Mouse (Mus musculus) hindbrain, embryonic 15.5 days (tissue): ENCODE data around the gene Tet3. TPM values are rescaled to one million over a fixed set of nuclear protein-coding genes. Genes with fewer than 3 reads are reported as not detected.

Experiments
- ATAC-seq: fragments of 200-750 bp; cut with Nextera tagmentation; 2 replicates; pipeline ENCODE4 v1.8.0; 2017; ENCODE audit warnings: low read depth, moderate number of reproducible peaks, moderate TSS enrichment; ENCODE audit not compliant: low FRiP score
- H3K27ac ChIP-seq: fragments of 300-500 bp; sonication (generic); replicated peaks from 2 replicates; pipeline ENCODE4 v1.5.1; 2015; ENCODE audit warnings: mild to moderate bottlenecking, inconsistent platforms
- H3K27me3 ChIP-seq: fragments of 300-500 bp; sonication (generic); 2 replicates; pipeline ENCODE4 v1.6.1; 2015; ENCODE audit warnings: control low read depth, inconsistent platforms
- H3K36me3 ChIP-seq: fragments of 300-500 bp; sonication (generic); 2 replicates; pipeline ENCODE4 v1.6.1; 2015; ENCODE audit warnings: control low read depth, inconsistent platforms
- H3K4me1 ChIP-seq: fragments of 300-500 bp; sonication (generic); replicated peaks from 2 replicates; pipeline ENCODE4 v1.6.1; 2015; ENCODE audit warnings: control low read depth, inconsistent platforms
- H3K4me2 ChIP-seq: fragments of 300-500 bp; sonication (generic); 2 replicates; pipeline ENCODE4 v1.6.1; 2015; ENCODE audit warnings: moderate library complexity, mild to moderate bottlenecking, inconsistent platforms
- H3K4me3 ChIP-seq: fragments of 300-500 bp; sonication (generic); 2 replicates; pipeline ENCODE4 v1.5.1; 2015; ENCODE audit warnings: mild to moderate bottlenecking, inconsistent platforms
- H3K9ac ChIP-seq: fragments of 300-500 bp; sonication (generic); 2 replicates; pipeline ENCODE4 v1.6.1; 2015; ENCODE audit warnings: inconsistent platforms
- H3K9me3 ChIP-seq: fragments of 300-500 bp; sonication (generic); 2 replicates; pipeline ENCODE4 v1.6.1; 2016; ENCODE audit warnings: control low read depth, inconsistent platforms
- WGBS: fragments of 180-500 bp; shearing (Covaris S2); methylation state at CpG from one replicate; pipeline ENCODE4 v1.1.7; 2015; 5-methylcytosine and 5-hydroxymethylcytosine counted together
- polyA plus RNA-seq: library from polyadenylated mRNA; unstranded; fragments of >200 nt; fragmentation: Nextera tagmentation; extraction: Ambion mirVana; gene quantifications from 2 replicates; pipeline ENCODE4 v1.2.1, GENCODE M21; 2015

The Tet3 gene
- polyA plus RNA-seq, 1 experiment from 2014 or later = 70.9 TPM

- no peak for ATAC-seq
- 85% methylated on average over 9 of the region's 9 CpGs for WGBS
- peaks cover 11% of the 10 kb centered on the region for H3K36me3 ChIP-seq
- no peak overlapping the region for H3K27ac ChIP-seq
- H3K27me3 ChIP-seq = no peaks in the 10 kb centered on the region
- 0 out of 2 replicates have a peak, but pooled peaks cover 10% of the 10 kb centered on the region for H3K4me1 ChIP-seq
- no peak overlapping the region for H3K4me2 ChIP-seq
- H3K9me3 ChIP-seq = no peaks in the 10 kb centered on the region
- H3K4me3 ChIP-seq = no peak overlapping the region
- H3K9ac ChIP-seq = no peak overlapping the region
These were observed 37.3 kb upstream of the Tet3 start for GRCm38 (mm10) chr6:83496009-83496752.

GRCm38 (mm10) chr6:83490622-83491021 lies 31.7 kb upstream of the Tet3 start:
- Histone ChIP-seq H3K36me3 (peaks cover 52% of the 10 kb centered on the region), H3K4me1 (no peaks in the 10 kb centered on the region), H3K27me3 (no peaks in the 10 kb centered on the region), H3K9ac (no peak overlapping the region), H3K4me2 (no peak overlapping the region), H3K9me3 (no peaks in the 10 kb centered on the region), H3K4me3 (no peak overlapping the region), H3K27ac (no peak overlapping the region)
- WGBS = 84% methylated on average over 4 of the region's 4 CpGs
- ATAC-seq = no peak

- H3K9me3 ChIP-seq = no peaks in the 10 kb centered on the region
These were observed 29.3 kb upstream of the Tet3 start for GRCm38 (mm10) chr6:83488200-83488599.

GRCm38 (mm10) chr6:83487298-83487697 lies 28.4 kb upstream of the Tet3 start:
- no peak for ATAC-seq
- H3K9ac ChIP-seq = no peak overlapping the region
- H3K4me3 ChIP-seq = no peak overlapping the region
- WGBS = 93% methylated on average over 4 of the region's 4 CpGs
- H3K4me1 ChIP-seq = no peaks in the 10 kb centered on the region
- H3K9me3 ChIP-seq = no peaks in the 10 kb centered on the region
- H3K27me3 ChIP-seq = no peaks in the 10 kb centered on the region
- H3K36me3 ChIP-seq = peaks cover 60% of the 10 kb centered on the region
- no peak overlapping the region for H3K4me2 ChIP-seq
- no peak overlapping the region for H3K27ac ChIP-seq

More at GRCm38 (mm10) chr6:83488200-83488599, 29.3 kb upstream of the Tet3 start:
- peaks cover 60% of the 10 kb centered on the region for H3K36me3 ChIP-seq
- no peak overlapping the region for H3K27ac ChIP-seq
- H3K4me1 ChIP-seq = no peaks in the 10 kb centered on the region
- no peaks in the 10 kb centered on the region for H3K27me3 ChIP-seq
- no peak overlapping the region for H3K9ac ChIP-seq
- WGBS = 94% methylated on average over 5 of the region's 5 CpGs
- ATAC-seq = no peak
- H3K4me3 ChIP-seq = no peak overlapping the region
- no peak overlapping the region for H3K4me2 ChIP-seq

DNA sequence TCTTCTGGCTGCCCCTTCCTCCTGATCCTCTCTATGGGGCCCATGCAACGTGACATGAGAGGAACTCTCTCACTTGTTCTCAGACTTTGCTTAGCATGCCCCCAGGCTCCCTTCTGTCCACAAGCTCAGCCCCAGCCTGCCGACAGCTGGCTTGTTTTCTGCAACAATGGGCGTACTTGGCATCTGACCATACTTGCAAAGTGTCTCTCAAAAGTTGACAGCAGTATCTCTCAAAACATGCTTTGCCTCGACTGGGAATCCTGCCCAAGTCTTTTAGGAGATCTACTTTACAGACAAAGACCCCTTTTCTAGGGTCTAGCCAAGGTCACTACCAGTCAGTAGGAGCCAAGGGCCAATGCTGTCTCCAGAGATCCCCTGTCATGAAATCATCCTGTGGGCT lies 27.0 kb upstream of the Tet3 start:
- 0 out of 2 replicates have a peak overlapping the region, but pooled peaks have one; percentile 38 for H3K27ac ChIP-seq
- H3K4me2 ChIP-seq = no peak overlapping the region
- peak; percentile 56 for ATAC-seq
- 59% methylated on average over 4 of the region's 4 CpGs for WGBS
- H3K4me3 ChIP-seq = no peak overlapping the region
- H3K27me3 ChIP-seq = no peaks in the 10 kb centered on the region
- no peaks in the 10 kb centered on the region for H3K9me3 ChIP-seq
- H3K4me1 ChIP-seq = no peaks in the 10 kb centered on the region
- no peak overlapping the region for H3K9ac ChIP-seq
- H3K36me3 ChIP-seq = peaks cover 70% of the 10 kb centered on the region

- Histone ChIP-seq H3K27me3 (no peaks in the 10 kb centered on the region), H3K9me3 (no peaks in the 10 kb centered on the region), H3K4me1 (no peaks in the 10 kb centered on the region), H3K27ac (no peak overlapping the region), H3K36me3 (peaks cover 54% of the 10 kb centered on the region), H3K4me2 (no peak overlapping the region), H3K4me3 (no peak overlapping the region), H3K9ac (no peak overlapping the region)
- ATAC-seq = no peak
- 93% methylated on average over 7 of the region's 7 CpGs for WGBS
These were observed 24.9 kb upstream of the Tet3 start for GRCm38 (mm10) chr6:83483776-83484175.

DNA sequence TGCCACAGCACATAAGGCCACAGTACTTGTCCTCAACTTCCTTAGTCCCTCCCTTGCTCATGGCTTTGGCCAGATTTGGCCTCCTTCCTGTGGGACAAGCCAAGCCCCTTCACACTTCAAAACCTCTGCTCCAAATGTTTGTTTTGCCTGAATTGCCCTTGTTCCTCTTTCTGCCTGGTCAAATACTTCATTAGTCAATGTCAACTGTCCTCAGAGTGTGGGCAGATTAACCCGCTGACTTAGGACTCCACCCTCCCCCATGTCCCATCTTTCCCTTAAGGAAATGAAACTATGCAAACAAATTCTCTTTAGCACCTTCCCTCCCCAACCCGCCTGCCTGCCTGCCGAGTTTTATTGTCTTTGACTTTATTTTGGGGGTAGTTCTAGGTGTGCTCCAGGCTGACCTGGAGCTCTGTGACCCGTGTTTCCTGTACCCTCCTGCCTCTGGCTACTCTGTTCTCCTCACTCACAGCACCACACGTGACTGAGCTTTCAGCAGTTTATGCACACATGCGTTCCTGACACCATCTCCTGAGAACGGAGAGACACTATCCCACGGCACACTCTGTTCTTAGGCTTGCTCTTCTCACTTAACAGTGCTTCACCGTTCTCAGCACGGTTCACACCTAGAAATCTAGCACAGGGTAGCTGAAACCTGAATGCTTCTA lies 23.7 kb upstream of the Tet3 start:
- 75% methylated on average over 10 of the region's 10 CpGs for WGBS
- peaks cover 41% of the 10 kb centered on the region for H3K36me3 ChIP-seq
- no peaks in the 10 kb centered on the region for H3K4me1 ChIP-seq
- no peak overlapping the region for H3K4me3 ChIP-seq
- no peaks in the 10 kb centered on the region for H3K27me3 ChIP-seq
- no peak overlapping the region for H3K4me2 ChIP-seq
- no peaks in the 10 kb centered on the region for H3K9me3 ChIP-seq
- no peak overlapping the region for H3K27ac ChIP-seq
- H3K9ac ChIP-seq = no peak overlapping the region
- no peak for ATAC-seq

- H3K36me3 ChIP-seq = peaks cover 22% of the 10 kb centered on the region
- ATAC-seq = no peak
These were observed 21.3 kb upstream of the Tet3 start for GRCm38 (mm10) chr6:83480019-83480655.

GRCm38 (mm10) chr6:83479193-83479592 lies 20.3 kb upstream of the Tet3 start:
- no peak for ATAC-seq
- Histone ChIP-seq H3K4me3 (no peak overlapping the region), H3K4me1 (no peaks in the 10 kb centered on the region), H3K27ac (no peak overlapping the region), H3K36me3 (peaks cover 15% of the 10 kb centered on the region; the same call in 1 of the 2 replicates), H3K9me3 (no peaks in the 10 kb centered on the region), H3K27me3 (no peaks in the 10 kb centered on the region), H3K4me2 (no peak overlapping the region), H3K9ac (no peak overlapping the region)
- WGBS = 87% methylated on average over 2 of the region's 2 CpGs

More at GRCm38 (mm10) chr6:83480019-83480655, 21.3 kb upstream of the Tet3 start:
- 96% methylated on average over 6 of the region's 6 CpGs for WGBS
- no peaks in the 10 kb centered on the region for H3K27me3 ChIP-seq
- no peak overlapping the region for H3K27ac ChIP-seq
- H3K9ac ChIP-seq = no peak overlapping the region
- H3K4me1 ChIP-seq = no peaks in the 10 kb centered on the region
- H3K4me3 ChIP-seq = no peak overlapping the region
- H3K4me2 ChIP-seq = no peak overlapping the region
- H3K9me3 ChIP-seq = no peaks in the 10 kb centered on the region

DNA sequence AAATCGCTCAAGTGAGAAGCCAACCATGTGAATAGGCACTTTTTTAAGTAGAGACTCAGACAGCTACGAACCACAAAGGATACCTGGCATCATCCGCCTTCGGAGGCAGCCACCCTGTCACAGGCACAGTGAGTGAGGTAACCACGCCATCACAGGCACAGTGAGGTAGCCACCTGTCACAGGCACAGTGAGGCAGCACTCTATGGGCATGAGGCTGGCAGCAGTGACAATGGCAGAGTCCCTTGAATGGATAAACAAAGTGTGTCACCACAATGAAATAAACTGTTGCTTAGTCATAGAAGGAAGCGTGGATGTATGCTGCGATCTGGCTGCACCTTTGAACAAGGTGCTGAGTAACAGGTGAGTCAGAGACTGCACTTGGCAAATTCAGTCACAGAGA lies 19.7 kb upstream of the Tet3 start:
- Histone ChIP-seq H3K9me3 (no peaks in the 10 kb centered on the region), H3K4me1 (no peaks in the 10 kb centered on the region), H3K27ac (no peak overlapping the region), H3K27me3 (no peaks in the 10 kb centered on the region), H3K4me2 (no peak overlapping the region), H3K36me3 (peaks cover 11% of the 10 kb centered on the region; the same call in 1 of the 2 replicates), H3K9ac (no peak overlapping the region), H3K4me3 (no peak overlapping the region)
- 95% methylated on average over 7 of the region's 7 CpGs for WGBS
- no peak for ATAC-seq

DNA sequence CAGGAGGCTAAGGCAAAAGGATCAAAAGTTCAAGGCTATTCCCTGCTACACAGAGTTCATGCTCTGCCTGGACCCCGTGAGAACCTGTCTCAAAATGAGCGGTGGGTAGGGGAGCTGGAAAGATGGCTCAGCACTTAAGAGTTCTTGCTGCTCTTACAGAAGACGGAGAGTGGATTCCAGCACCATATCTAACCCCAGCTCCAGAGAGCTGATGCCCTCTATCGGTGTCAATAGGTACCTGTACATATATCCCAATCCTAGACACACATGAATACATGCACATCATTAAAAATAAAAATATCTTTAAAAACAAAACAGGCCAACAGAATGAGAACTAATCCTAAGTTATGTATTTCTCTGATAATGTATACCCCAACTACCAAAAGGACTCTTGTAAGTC lies 19.3 kb upstream of the Tet3 start:
- H3K36me3 ChIP-seq = peaks cover 11% of the 10 kb centered on the region; the same call in 1 of the 2 replicates
- H3K27me3 ChIP-seq = no peaks in the 10 kb centered on the region
- no peak overlapping the region for H3K27ac ChIP-seq
- no peaks in the 10 kb centered on the region for H3K4me1 ChIP-seq
- H3K9ac ChIP-seq = no peak overlapping the region
- ATAC-seq = no peak
- H3K4me3 ChIP-seq = no peak overlapping the region
- H3K4me2 ChIP-seq = no peak overlapping the region
- WGBS = 80% methylated on average over 4 of the region's 4 CpGs
- H3K9me3 ChIP-seq = no peaks in the 10 kb centered on the region

DNA sequence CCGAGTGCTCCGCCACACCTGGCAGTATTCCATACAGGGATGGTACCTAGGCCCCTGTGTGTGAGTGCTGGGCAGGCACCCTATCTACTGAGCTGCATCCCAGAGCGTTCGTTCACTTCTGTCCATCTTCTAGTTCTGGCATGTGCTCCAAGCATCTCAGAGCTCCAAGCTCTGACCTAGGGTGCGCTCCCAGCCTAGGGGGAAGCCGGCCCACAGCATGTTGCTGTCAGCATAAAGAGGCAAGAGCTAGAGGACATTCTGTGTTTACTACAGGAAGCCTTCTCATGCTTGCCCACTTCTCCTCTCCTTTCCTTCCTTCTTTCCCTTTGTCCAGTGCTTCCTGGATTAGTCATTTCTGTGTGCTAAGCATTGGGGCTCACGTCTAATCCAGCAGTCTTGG lies 16.5 kb upstream of the Tet3 start:
- Histone ChIP-seq H3K4me2 (no peak overlapping the region), H3K4me1 (no peaks in the 10 kb centered on the region), H3K27ac (no peak overlapping the region), H3K9me3 (no peaks in the 10 kb centered on the region), H3K27me3 (no peaks in the 10 kb centered on the region), H3K4me3 (no peak overlapping the region), H3K9ac (no peak overlapping the region), H3K36me3 (no peaks in the 10 kb centered on the region; the same call in 1 of the 2 replicates)
- 77% methylated on average over 7 of the region's 7 CpGs for WGBS
- ATAC-seq = no peak
